Mouse (Mus musculus): Measurements from ENCODE around the gene Acan. TPM values are rescaled to one million over a fixed set of nuclear protein-coding genes. Genes with fewer than 3 reads are reported as not detected.

The Acan gene
- 1.7 and 3.0 TPM in 2 replicates for total RNA-seq (2014; rRNA removed)
- polyA plus RNA-seq (2015; fragmentation: Nextera tagmentation; extraction: Ambion mirVana), result 0.44 and 0.48 TPM in 2 replicates

DNA sequence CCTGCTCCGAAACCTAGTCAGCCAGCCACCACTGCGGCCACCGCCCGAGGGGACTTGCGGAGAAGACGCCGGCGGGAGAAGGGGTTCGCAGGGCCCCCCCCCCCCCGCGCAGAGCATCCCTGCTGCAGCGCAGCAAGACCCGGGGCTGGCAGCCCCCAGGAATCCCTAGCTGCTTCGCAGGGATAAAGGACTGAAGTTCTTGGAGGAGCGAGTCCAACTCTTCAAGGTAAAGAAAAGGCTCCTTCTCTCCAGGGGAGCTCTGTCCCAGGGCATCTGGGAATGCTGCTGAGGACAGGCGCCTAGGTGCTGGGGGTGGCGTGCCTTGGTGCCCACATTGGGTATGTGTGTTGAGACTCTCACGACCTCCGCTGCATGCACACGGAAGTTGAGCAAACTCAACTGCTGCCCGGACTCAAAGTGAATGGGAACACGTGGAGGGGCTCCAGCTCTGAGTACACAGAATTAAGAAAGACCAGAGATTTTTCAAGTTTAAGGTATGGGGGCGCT is at the start of gene Acan:
Acan (plus strand) TSS at position 101 of the 507 bp plus-strand sequence.
- Histone ChIP-seq H3K4me3 (ENCODE audit: low read depth, low read length) (peak within 1 kb of the TSS; percentile 58), H3K27ac (ENCODE audit: low read depth, low read length) (no peak within 1 kb of the TSS), H3K4me2 (ENCODE audit: low read depth, low read length, poor library complexity, severe bottlenecking) (peak within 1 kb of the TSS; percentile 99), H3K4me1 (ENCODE audit: insufficient read depth, low read length) (no peaks in the 10 kb centered on the region), H3K9me3 (ENCODE audit: low read length) (no peaks in the 10 kb centered on the region), H3K27me3 (ENCODE audit: insufficient read depth, low read length) (peaks cover 24% of the 10 kb centered on the region), H3K36me3 (ENCODE audit: insufficient read depth, low read length) (no peaks in the 10 kb centered on the region), H3K9ac (replicated peaks; ENCODE audit: low read length, poor library complexity, severe bottlenecking) (peak within 1 kb of the TSS; percentile 50)
- whole genome bisulfite sequencing, result 2% methylated on average over 20 of the region's 23 CpGs
- ATAC-seq (ENCODE audit: low FRiP score) (no peak), DNase-seq (ENCODE audit: low spot score) (no peak)
- TF ChIP-seq CTCF (IDR thresholded peaks at IDR 0.05), result no peak

DNA sequence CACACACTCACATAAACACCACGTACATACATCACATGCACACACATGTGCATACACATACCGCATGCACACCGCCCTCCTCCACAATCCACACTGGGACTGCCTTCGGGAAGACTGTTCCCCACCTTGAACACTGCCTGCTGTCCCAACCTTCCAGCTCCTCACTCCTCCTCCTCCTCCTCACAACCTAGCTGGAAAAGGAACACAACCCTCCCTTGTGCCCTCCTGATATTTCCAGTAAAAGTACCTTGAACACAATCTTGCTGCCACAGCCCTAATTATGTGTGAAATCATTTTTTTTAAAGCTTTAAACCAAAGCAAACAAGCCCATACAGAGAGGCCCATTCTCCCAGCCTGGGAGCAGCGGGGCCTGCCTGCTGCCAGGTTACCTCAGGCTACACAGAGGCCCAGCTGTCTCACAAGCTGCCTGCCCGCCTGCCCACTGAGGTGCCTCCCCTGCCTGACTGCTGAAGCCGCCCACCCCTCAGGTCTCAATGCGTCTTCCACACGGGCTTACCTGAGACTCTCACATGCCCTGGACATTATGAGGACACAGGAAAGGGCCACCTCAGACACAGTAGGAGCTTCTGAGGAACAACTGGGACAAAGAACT is 31.9 kb upstream of the Acan start:
- DNase-seq (ENCODE audit: low spot score) (no peak), ATAC-seq (ENCODE audit: low FRiP score) (no peak)
- Histone ChIP-seq H3K36me3 (ENCODE audit: insufficient read depth, low read length) (no peaks in the 10 kb centered on the region), H3K4me2 (ENCODE audit: low read depth, low read length, poor library complexity, severe bottlenecking) (no peak overlapping the region), H3K9me3 (ENCODE audit: low read length) (no peaks in the 10 kb centered on the region), H3K4me3 (ENCODE audit: low read depth, low read length) (no peak overlapping the region), H3K27ac (ENCODE audit: low read depth, low read length) (no peak overlapping the region), H3K4me1 (ENCODE audit: insufficient read depth, low read length) (no peaks in the 10 kb centered on the region), H3K27me3 (ENCODE audit: insufficient read depth, low read length) (no peaks in the 10 kb centered on the region), H3K9ac (replicated peaks; ENCODE audit: low read length, poor library complexity, severe bottlenecking) (no peak overlapping the region)
- no peak for TF ChIP-seq CTCF (IDR thresholded peaks at IDR 0.05)
- WGBS, result 73% methylated on average over 9 of the region's 9 CpGs

DNA sequence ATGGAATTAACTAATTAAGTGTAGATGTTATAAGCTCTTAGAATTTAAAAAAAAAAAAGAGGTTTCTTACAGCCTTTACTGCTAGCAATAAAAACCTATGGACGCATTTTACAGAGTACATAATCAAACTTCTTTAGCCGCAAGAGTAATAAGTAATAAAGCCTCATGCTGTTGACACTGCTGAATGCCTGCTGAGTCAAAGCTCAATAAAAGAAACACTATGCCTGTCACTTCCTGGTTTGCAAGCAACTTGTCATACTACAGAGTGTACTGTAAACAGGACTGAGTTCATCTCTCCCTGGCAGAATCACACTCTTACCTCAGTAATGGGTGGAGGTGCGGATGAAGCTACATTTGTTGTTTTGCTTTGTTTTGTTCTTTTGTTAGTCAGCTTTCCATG is 24.1 kb upstream of the Acan start:
- no peak overlapping the region for H3K9ac ChIP-seq (replicated peaks; ENCODE audit: low read length, poor library complexity, severe bottlenecking)
- no peak overlapping the region for H3K4me3 ChIP-seq (ENCODE audit: low read depth, low read length)
- no peaks in the 10 kb centered on the region for H3K9me3 ChIP-seq (ENCODE audit: low read length)
- H3K36me3 ChIP-seq (ENCODE audit: insufficient read depth, low read length), result no peaks in the 10 kb centered on the region
- no peak for DNase-seq (ENCODE audit: low spot score)
- no peak for ATAC-seq (ENCODE audit: low FRiP score)
- H3K4me2 ChIP-seq (ENCODE audit: low read depth, low read length, poor library complexity, severe bottlenecking), result no peak overlapping the region
- no peaks in the 10 kb centered on the region for H3K27me3 ChIP-seq (ENCODE audit: insufficient read depth, low read length)
- H3K27ac ChIP-seq (ENCODE audit: low read depth, low read length), result no peak overlapping the region
- 91% methylated on average over 3 of the region's 3 CpGs for WGBS
- TF ChIP-seq CTCF (IDR thresholded peaks at IDR 0.05), result no peak
- no peaks in the 10 kb centered on the region for H3K4me1 ChIP-seq (ENCODE audit: insufficient read depth, low read length)

DNA sequence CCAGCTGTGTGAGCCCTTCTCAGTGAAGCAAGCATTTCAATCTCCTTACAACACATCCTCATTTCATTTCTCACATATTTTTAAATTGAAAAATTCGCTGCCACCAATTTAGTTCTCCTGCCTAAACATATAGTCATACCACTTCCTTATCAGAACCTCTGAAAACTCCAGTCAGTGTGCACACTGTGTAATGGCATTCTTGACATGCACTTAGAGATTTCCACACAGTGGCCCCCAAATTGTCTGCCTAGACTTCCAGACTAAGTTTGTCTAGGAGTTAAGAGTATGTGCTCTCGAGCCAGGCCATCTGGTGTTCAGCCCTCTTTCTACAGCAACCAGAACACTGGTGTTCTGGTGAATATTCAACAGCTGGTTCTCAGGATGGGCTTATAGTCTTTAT is 19.5 kb upstream of the Acan start:
- TF ChIP-seq CTCF (IDR thresholded peaks at IDR 0.05), result no peak
- DNase-seq (ENCODE audit: low spot score), result no peak
- ATAC-seq (ENCODE audit: low FRiP score), result no peak
- Histone ChIP-seq H3K9me3 (ENCODE audit: low read length) (no peaks in the 10 kb centered on the region), H3K4me3 (ENCODE audit: low read depth, low read length) (no peak overlapping the region), H3K27ac (ENCODE audit: low read depth, low read length) (no peak overlapping the region), H3K4me2 (ENCODE audit: low read depth, low read length, poor library complexity, severe bottlenecking) (no peak overlapping the region), H3K4me1 (ENCODE audit: insufficient read depth, low read length) (no peaks in the 10 kb centered on the region), H3K9ac (replicated peaks; ENCODE audit: low read length, poor library complexity, severe bottlenecking) (no peak overlapping the region), H3K27me3 (ENCODE audit: insufficient read depth, low read length) (no peaks in the 10 kb centered on the region), H3K36me3 (ENCODE audit: insufficient read depth, low read length) (no peaks in the 10 kb centered on the region)
- 82% methylated on average over 2 of the region's 2 CpGs for WGBS

DNA sequence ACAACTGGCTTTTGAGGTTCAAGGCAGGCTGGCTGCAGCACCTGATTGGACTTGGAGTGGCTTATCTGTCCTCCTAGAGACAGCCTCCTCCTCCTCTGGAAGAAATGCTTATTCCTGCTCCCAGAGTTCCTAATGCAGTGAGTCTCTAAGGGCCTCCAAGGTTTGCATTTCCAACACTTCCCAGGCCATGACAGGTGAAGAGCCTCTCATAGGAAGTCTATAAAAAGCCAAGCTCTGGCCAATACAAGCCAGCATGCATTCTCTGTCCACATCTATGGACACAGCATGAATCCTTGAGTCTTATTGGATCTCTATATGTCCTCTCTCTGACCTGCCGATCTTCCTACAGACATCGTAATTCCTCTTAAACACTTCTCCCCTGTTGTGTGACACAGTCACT is 18.8 kb upstream of the Acan start:
- Histone ChIP-seq H3K36me3 (ENCODE audit: insufficient read depth, low read length) (no peaks in the 10 kb centered on the region), H3K4me2 (ENCODE audit: low read depth, low read length, poor library complexity, severe bottlenecking) (no peak overlapping the region), H3K9me3 (ENCODE audit: low read length) (no peaks in the 10 kb centered on the region), H3K4me1 (ENCODE audit: insufficient read depth, low read length) (no peaks in the 10 kb centered on the region), H3K27me3 (ENCODE audit: insufficient read depth, low read length) (no peaks in the 10 kb centered on the region), H3K9ac (replicated peaks; ENCODE audit: low read length, poor library complexity, severe bottlenecking) (no peak overlapping the region), H3K4me3 (ENCODE audit: low read depth, low read length) (no peak overlapping the region), H3K27ac (ENCODE audit: low read depth, low read length) (no peak overlapping the region)
- 96% methylated on average over 2 of the region's 2 CpGs for WGBS
- no peak for TF ChIP-seq CTCF (IDR thresholded peaks at IDR 0.05)
- ATAC-seq (ENCODE audit: low FRiP score), result no peak
- no peak for DNase-seq (ENCODE audit: low spot score)

DNA sequence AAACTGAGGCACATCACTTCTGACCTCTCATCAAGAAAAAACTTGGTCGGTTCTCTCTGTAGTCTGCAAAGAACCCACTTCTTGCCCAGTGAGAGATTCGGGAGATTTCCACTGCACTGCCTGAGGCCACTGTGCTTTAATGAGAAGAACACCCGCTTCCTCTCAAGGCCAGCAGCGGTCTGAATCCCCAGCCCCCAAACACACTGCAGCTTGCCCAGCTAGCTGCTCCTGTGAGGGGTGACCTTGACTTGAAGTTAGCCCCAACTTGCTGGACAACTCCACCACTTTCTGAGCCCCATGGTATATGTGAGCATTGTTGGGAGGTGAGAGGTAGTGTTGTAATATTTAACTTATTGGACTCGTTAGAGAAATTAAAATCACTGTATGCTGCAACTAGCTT is 1.2 kb upstream of the Acan start:
- H3K36me3 ChIP-seq (ENCODE audit: insufficient read depth, low read length), result no peaks in the 10 kb centered on the region
- DNase-seq (ENCODE audit: low spot score), result no peak
- no peak for TF ChIP-seq CTCF (IDR thresholded peaks at IDR 0.05)
- no peak overlapping the region for H3K4me3 ChIP-seq (ENCODE audit: low read depth, low read length)
- H3K4me2 ChIP-seq (ENCODE audit: low read depth, low read length, poor library complexity, severe bottlenecking), result peak overlapping the region; percentile 99
- H3K27ac ChIP-seq (ENCODE audit: low read depth, low read length), result no peak overlapping the region
- H3K4me1 ChIP-seq (ENCODE audit: insufficient read depth, low read length), result no peaks in the 10 kb centered on the region
- H3K9ac ChIP-seq (replicated peaks; ENCODE audit: low read length, poor library complexity, severe bottlenecking), result no peak overlapping the region
- ATAC-seq (ENCODE audit: low FRiP score), result no peak
- 26% methylated on average over 5 of the region's 5 CpGs for WGBS
- H3K9me3 ChIP-seq (ENCODE audit: low read length), result no peaks in the 10 kb centered on the region
- peaks cover 24% of the 10 kb centered on the region for H3K27me3 ChIP-seq (ENCODE audit: insufficient read depth, low read length)
